Mouse (Mus musculus) intestine, embryonic 16.5 days (tissue): ENCODE results near the gene Ighmbp2. TPM values are rescaled to one million over a fixed set of nuclear protein-coding genes. Genes with fewer than 3 reads are reported as not detected.

Source experiments
- ATAC-seq: fragments of 200-750 bp; cut with Nextera tagmentation; 2 replicates; pipeline ENCODE4 v1.8.0; 2017; ENCODE audit warnings: moderate TSS enrichment, moderate library complexity
- H3K27ac ChIP-seq: fragments of 300-500 bp; sonication (generic); 2 replicates; pipeline ENCODE4 v1.5.1; 2014; ENCODE audit warnings: mild to moderate bottlenecking, low read length
- H3K27me3 ChIP-seq: fragments of 300-500 bp; sonication (generic); replicated peaks from 2 replicates; pipeline ENCODE4 v1.6.1; 2014; ENCODE audit warnings: low read length, control low read depth, mixed read lengths; ENCODE audit not compliant: control insufficient read depth, insufficient read depth
- H3K36me3 ChIP-seq: fragments of 300-500 bp; sonication (generic); 2 replicates; pipeline ENCODE4 v1.6.1; 2014; ENCODE audit warnings: low read length, control low read depth; ENCODE audit not compliant: control insufficient read depth, insufficient read depth
- H3K4me1 ChIP-seq: fragments of 300-500 bp; sonication (generic); 2 replicates; pipeline ENCODE4 v1.6.1; 2014; ENCODE audit warnings: low read length, control low read depth, mixed read lengths; ENCODE audit not compliant: control insufficient read depth, insufficient read depth
- H3K4me2 ChIP-seq: fragments of 300-500 bp; sonication (generic); 2 replicates; pipeline ENCODE4 v1.6.1; 2014; ENCODE audit warnings: low read depth, low read length, control low read depth
- H3K4me3 ChIP-seq: fragments of 300-500 bp; sonication (generic); 2 replicates; pipeline ENCODE4 v1.5.1; 2014; ENCODE audit warnings: mild to moderate bottlenecking, low read length
- H3K9ac ChIP-seq: fragments of 300-500 bp; sonication (generic); 2 replicates; pipeline ENCODE4 v1.6.1; 2014; ENCODE audit warnings: low read depth, low read length
- H3K9me3 ChIP-seq: fragments of 300-500 bp; sonication (generic); 2 replicates; pipeline ENCODE4 v1.6.1; 2016; ENCODE audit warnings: low read length, control low read depth; ENCODE audit not compliant: control insufficient read depth
- WGBS: fragments of 180-500 bp; shearing (Covaris S2); extraction: QIAGEN DNeasy Blood & Tissue Kit; methylation state at CpG from one replicate; pipeline ENCODE4 v1.1.7; 2014; 5-methylcytosine and 5-hydroxymethylcytosine counted together
- polyA plus RNA-seq: library from polyadenylated mRNA; unstranded; fragments of >200 nt; fragmentation: Nextera tagmentation; extraction: Ambion mirVana; gene quantifications from 2 replicates; pipeline ENCODE4 v1.2.1, GENCODE M21; 2015

Ighmbp2 gene
- polyA plus RNA-seq, 1 experiment from 2014 or later = 7.9 TPM

DNA sequence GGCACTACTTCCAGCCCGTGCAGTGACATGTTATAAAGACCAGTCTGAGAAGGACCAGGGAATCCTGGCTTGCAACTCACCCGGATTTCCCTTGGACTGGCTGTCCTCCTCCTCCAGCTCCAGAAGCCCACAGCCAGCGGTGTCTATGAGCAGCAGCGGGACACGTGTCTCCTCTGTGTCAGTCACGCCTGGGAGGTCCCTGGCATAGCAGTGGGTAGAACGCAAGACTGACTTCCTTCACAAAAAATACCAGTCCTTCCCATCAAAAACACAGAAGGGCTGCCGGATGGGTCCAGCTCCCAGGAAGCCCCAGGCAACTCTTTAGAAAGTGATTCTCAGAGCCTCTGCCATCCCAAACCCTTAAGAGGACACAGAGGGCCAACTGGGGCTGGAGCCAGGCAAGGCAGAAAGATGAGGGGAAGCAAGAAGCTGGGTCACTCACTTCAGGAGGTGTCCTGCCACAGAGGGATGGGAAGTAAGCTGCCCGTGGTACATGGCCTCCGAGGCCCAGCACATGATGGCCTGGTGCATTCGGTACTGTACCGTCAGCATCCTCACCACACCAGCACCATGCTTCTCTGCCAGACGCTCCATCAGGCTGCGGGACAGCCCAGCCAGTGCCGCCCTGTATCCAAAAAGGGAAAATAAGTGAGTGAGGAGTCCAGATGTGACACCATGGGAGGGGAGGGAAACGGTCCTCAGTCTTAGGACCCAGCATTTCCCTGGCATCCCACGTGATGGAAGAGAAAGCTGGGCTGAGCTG lies 14.4 kb downstream of the Ighmbp2 start:
- 93% methylated on average over 17 of the region's 17 CpGs for WGBS
- no peaks in the 10 kb centered on the region for H3K4me1 ChIP-seq
- H3K4me3 ChIP-seq = no peak overlapping the region
- H3K36me3 ChIP-seq = peaks cover 45% of the 10 kb centered on the region
- no peak overlapping the region for H3K4me2 ChIP-seq
- no peaks in the 10 kb centered on the region for H3K27me3 ChIP-seq
- no peak for ATAC-seq
- H3K27ac ChIP-seq = no peak overlapping the region
- H3K9me3 ChIP-seq = no peaks in the 10 kb centered on the region
- H3K9ac ChIP-seq = no peak overlapping the region

- WGBS = 92% methylated on average over 4 of the region's 4 CpGs
- Histone ChIP-seq H3K9me3 (no peaks in the 10 kb centered on the region), H3K27ac (no peak overlapping the region), H3K4me2 (no peak overlapping the region), H3K36me3 (peaks cover 40% of the 10 kb centered on the region), H3K9ac (no peak overlapping the region), H3K4me3 (no peak overlapping the region), H3K27me3 (no peaks in the 10 kb centered on the region), H3K4me1 (no peaks in the 10 kb centered on the region)
- ATAC-seq = no peak
Observed at GRCm38 (mm10) chr19:3267340-3267739, 15.5 kb downstream of the Ighmbp2 start.

DNA sequence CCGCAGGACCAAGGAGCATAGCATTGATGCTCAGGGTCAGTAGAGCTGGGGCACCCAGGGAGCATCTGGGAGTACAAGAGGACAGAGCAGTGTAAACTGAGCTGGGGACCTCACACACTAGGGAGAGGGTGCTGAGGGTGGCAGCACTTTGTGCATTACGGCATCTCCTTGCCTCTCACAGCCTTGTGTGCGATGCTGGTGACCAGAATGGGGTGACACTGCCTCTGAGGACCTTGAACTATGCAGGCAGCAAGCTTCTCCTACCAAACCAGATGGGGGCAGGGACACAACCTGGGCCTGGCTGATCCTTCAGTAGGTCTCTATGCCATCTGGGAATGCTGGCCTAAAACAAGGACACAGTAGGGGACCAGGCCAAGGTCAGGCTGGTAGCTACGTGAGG lies 16.1 kb downstream of the Ighmbp2 start:
- 93% methylated on average over 4 of the region's 4 CpGs for WGBS
- no peak for ATAC-seq

GRCm38 (mm10) chr19:3266136-3266535 lies 16.7 kb downstream of the Ighmbp2 start:
- ATAC-seq = peak; percentile 15; the same call in 1 of the 2 replicates
- H3K36me3 ChIP-seq = peaks cover 38% of the 10 kb centered on the region
- H3K9me3 ChIP-seq = no peaks in the 10 kb centered on the region
- 75% methylated on average over 5 of the region's 5 CpGs for WGBS
- no peak overlapping the region for H3K9ac ChIP-seq
- no peak overlapping the region for H3K4me2 ChIP-seq
- no peaks in the 10 kb centered on the region for H3K4me1 ChIP-seq
- no peak overlapping the region for H3K27ac ChIP-seq
- no peak overlapping the region for H3K4me3 ChIP-seq
- H3K27me3 ChIP-seq = no peaks in the 10 kb centered on the region

More for the DNA sequence above, 16.1 kb downstream of the Ighmbp2 start:
- H3K9ac ChIP-seq = no peak overlapping the region
- H3K4me1 ChIP-seq = no peaks in the 10 kb centered on the region
- H3K4me2 ChIP-seq = no peak overlapping the region
- H3K4me3 ChIP-seq = no peak overlapping the region
- H3K36me3 ChIP-seq = peaks cover 42% of the 10 kb centered on the region
- H3K9me3 ChIP-seq = no peaks in the 10 kb centered on the region
- no peaks in the 10 kb centered on the region for H3K27me3 ChIP-seq
- no peak overlapping the region for H3K27ac ChIP-seq

GRCm38 (mm10) chr19:3265180-3265579 lies 17.6 kb downstream of the Ighmbp2 start:
- ATAC-seq = no peak
- H3K27me3 ChIP-seq = no peaks in the 10 kb centered on the region
- H3K36me3 ChIP-seq = peaks cover 43% of the 10 kb centered on the region
- no peak overlapping the region for H3K4me3 ChIP-seq
- H3K9ac ChIP-seq = no peak overlapping the region
- H3K4me1 ChIP-seq = no peaks in the 10 kb centered on the region
- no peak overlapping the region for H3K4me2 ChIP-seq
- 95% methylated on average over 9 of the region's 9 CpGs for WGBS
- H3K27ac ChIP-seq = no peak overlapping the region
- no peaks in the 10 kb centered on the region for H3K9me3 ChIP-seq

- Histone ChIP-seq H3K4me2 (no peak overlapping the region), H3K4me3 (no peak overlapping the region), H3K9me3 (no peaks in the 10 kb centered on the region), H3K4me1 (no peaks in the 10 kb centered on the region), H3K36me3 (peaks cover 43% of the 10 kb centered on the region), H3K9ac (no peak overlapping the region), H3K27me3 (no peaks in the 10 kb centered on the region), H3K27ac (no peak overlapping the region)
- WGBS = 96% methylated on average over 6 of the region's 6 CpGs
- ATAC-seq = no peak
Observed at GRCm38 (mm10) chr19:3264348-3264747, 18.5 kb downstream of the Ighmbp2 start.

DNA sequence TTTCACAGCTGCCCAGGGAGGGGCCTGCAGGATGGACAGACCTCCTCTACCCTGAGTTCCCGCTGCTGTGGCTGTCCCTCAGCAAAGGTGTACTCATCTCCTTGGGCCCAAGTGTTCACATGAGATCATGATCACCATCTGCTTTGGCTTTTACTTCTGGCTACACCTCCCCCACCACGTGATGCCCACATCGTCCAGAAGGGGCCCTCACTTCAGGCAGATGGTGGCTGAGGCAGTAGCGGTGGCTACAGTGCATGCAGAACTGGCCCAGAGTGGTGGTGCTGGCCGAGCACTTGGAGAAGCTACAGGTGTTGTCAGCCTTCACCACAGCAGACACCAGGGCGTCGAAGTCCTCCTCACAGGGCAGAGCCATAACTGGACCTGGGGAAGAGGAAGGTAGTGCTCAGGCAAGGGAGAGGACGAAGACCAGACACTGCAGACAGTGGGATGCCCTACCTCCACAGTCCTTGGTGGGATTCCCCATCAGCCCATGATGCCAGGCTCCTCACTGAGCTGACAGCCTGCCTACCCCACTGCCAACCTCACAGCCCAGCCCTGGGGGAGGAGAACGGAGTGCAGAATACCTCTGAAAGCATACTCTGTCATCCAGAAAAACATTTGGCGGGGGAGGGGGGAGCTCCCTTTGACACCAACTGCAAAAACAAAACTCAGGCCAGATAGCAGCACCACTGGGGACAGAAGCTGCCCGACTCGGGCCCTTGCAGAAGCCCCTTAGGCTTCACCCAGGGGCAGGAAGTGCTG lies 20.9 kb downstream of the Ighmbp2 start:
- Histone ChIP-seq H3K4me3 (no peak overlapping the region), H3K4me1 (no peaks in the 10 kb centered on the region), H3K36me3 (peaks cover 28% of the 10 kb centered on the region), H3K4me2 (no peak overlapping the region), H3K27ac (no peak overlapping the region), H3K9ac (no peak overlapping the region), H3K9me3 (no peaks in the 10 kb centered on the region), H3K27me3 (no peaks in the 10 kb centered on the region)
- WGBS = 88% methylated on average over 12 of the region's 12 CpGs
- ATAC-seq = no peak

DNA sequence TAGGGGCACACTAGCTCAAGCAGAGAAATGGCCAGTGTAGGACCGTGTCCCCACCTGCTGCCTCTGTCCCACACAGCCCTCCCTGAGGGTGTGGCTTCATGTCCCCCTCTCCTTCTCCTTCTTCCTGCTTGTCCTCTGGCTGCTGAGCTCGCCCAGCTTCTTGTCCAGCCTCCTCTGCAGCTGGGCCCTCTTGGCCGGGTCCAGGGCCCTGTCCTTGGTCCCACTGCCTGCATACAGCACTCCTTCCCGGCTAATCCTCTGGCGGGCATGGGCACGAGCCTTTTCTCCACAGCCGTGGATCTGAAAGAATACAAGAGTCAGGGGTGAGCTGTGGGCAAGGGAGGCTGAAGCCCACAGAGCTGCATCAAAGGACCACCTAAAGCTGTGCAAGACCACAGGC lies 21.5 kb downstream of the Ighmbp2 start:
- no peak for ATAC-seq
- H3K4me2 ChIP-seq = no peak overlapping the region
- peaks cover 27% of the 10 kb centered on the region for H3K36me3 ChIP-seq
- H3K9me3 ChIP-seq = no peaks in the 10 kb centered on the region
- WGBS = 86% methylated on average over 7 of the region's 7 CpGs
- H3K9ac ChIP-seq = no peak overlapping the region
- no peaks in the 10 kb centered on the region for H3K4me1 ChIP-seq
- no peak overlapping the region for H3K4me3 ChIP-seq
- H3K27me3 ChIP-seq = no peaks in the 10 kb centered on the region
- no peak overlapping the region for H3K27ac ChIP-seq

DNA sequence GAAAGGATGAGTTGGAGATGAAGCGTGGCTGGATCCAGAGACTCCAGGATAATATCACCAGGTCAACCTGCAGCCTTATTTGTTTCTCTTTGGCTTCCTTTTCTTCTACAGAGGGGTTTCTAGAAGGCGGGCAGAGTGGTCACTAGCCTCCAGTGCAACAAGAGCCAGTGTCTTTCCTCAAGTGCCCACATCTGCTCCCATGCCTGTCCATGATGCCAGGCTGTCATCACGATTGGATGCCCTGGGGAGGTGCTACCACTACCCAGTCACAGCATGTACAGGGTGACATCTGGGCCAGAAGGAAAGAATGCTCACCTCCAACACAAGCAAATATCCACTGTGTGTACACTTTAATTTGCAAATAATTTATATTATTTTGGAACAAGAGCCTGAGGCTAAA lies 22.2 kb downstream of the Ighmbp2 start:
- ATAC-seq = no peak
- Histone ChIP-seq H3K4me2 (no peak overlapping the region), H3K27ac (no peak overlapping the region), H3K36me3 (peaks cover 27% of the 10 kb centered on the region), H3K4me1 (no peaks in the 10 kb centered on the region), H3K9me3 (no peaks in the 10 kb centered on the region), H3K27me3 (no peaks in the 10 kb centered on the region), H3K4me3 (no peak overlapping the region), H3K9ac (no peak overlapping the region)
- WGBS = 90% methylated on average over 3 of the region's 3 CpGs
